Mouse (Mus musculus): Measurements from ENCODE around the gene Atxn2.

Gene Atxn2

DNA sequence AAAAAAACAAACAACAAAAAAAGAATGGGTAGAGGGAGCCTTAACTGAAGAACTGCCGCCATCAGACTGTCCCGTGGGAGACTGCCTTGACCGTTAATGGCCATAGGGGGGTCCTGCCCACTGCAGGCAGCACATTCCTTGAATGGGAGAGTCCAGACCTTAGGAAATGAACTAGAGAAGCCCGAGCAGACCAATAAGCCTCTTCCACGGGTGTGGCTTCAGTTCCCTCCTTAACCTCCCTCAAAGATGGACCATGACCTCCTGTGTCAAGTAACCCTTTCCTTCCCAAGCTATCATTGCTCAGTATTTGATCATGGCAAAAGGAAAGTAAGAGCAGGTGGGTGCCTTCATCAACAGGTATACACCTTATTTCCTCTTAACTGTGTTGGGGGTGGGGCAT lies 150.8 kb downstream of the Atxn2 start:
- DNase-seq (ENCODE audit: low read depth, low spot score) = no peak

DNA sequence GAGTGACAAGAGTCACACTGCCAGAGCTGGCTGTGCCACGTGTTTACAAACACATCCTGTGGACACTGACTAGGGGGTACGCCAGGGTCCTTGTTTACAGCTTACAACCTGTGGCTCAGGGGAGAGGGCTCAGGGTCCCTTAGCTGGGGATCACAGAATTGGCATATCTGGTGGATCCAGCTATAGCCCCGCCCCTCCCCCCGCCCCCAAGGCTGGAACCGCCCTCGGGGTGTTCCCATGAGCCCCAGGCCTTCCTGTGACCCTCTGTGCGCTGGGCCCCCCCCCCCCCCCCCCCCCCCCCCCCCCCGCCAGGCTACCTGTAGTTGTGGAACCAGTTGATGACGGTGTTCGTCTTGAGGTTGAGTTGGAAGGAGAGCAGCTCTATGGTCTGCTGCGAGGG lies 153.2 kb downstream of the Atxn2 start:
- DNase-seq (ENCODE audit: low read depth, low spot score) = no peak
